Mouse (Mus musculus) small intestine, adult 2 months (tissue): ENCODE results near the gene Ece2.

ENCODE experiments used
- CTCF ChIP-seq: fragments of 200-500 bp; IDR thresholded peaks from 2 replicates; pipeline ENCODE4 v1.5.1; 2012; ENCODE audit warnings: low read depth, mild to moderate bottlenecking, control low read depth, inconsistent platforms, low read length, moderate library complexity, mixed read lengths; ENCODE audit not compliant: insufficient replicate concordance, insufficient read length; ENCODE audit errors: extremely low read depth
- POLR2A ChIP-seq: fragments of 200-500 bp; IDR thresholded peaks from 2 replicates; pipeline ENCODE4 v1.6.1; 2012; ENCODE audit warnings: low read depth, mild to moderate bottlenecking, control low read depth, inconsistent platforms, low read length, moderate library complexity

- TF ChIP-seq CTCF (no peak), POLR2A (no peak)
Observed at GRCm38 (mm10) chr16:20637410-20637809, 7.8 kb downstream of the Ece2 start.
